Mouse (Mus musculus): ENCODE results near the gene Adam1a. TPM values are rescaled to one million over a fixed set of nuclear protein-coding genes. Genes with fewer than 3 reads are reported as not detected.

The Adam1a gene
- total and polyA plus RNA-seq, 3 experiments: 1.0 to 1.9 TPM; not detected in 1

DNA sequence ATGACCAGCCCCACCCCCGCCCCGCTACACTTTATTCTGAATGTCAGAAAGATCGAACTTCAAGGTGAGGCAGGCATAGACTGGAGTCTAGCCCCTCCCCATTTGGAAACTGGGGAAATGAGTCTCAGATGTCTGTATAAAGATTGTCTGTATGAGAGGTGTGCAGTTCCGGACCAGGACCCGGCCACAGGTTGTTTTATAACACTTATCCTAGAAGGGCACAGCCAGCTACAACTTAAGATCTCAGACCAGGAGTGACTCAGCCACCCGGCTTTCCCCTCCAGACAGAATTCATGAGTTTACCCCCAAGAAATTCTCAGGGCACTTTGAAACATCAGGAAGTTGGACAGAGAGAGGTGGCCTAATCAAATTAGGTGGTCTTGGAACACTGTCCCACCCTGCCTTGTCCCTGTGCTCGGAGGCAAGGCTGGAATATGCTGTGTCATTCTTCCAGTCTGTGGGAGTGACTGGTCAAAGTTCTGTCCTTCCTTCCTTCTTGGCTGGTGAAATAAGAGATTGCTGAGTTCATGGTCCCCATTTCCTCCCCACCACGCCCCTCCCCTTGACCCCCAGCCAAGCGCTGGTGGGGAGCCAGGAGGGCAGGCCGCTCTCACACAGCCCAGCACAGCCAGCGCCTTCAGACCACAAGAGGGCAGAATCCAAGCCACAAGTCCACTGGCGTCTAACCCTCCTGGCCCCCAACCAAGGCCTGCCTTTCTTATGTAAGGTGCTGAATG is 38.7 kb upstream of the Adam1a start:
- peak overlapping the region; percentile 86 for H3K27ac ChIP-seq (ENCODE audit: control insufficient read depth, low read depth, low read length)
- no peaks in the 10 kb centered on the region for H3K27me3 ChIP-seq (ENCODE audit: control insufficient read depth in 1 of 2, insufficient read depth in 2 of 2, low read length in 2 of 2)
- no peak for TF ChIP-seq MXI1 (IDR thresholded peaks at IDR 0.05; ENCODE audit: low read depth, low read length)
- no peak for TF ChIP-seq MYC (IDR thresholded peaks at IDR 0.05; ENCODE audit: low read depth, low read length)
- TF ChIP-seq ELF1 (IDR thresholded peaks at IDR 0.05; ENCODE audit: low read depth, low read length): no peak; the same call in 1 of the 2 replicates
- peak; percentile 47; the same call in 1 of the 2 replicates for TF ChIP-seq NELFE (IDR thresholded peaks at IDR 0.05; ENCODE audit: low read depth, low read length)
- peak; percentile 12; the same call in 1 of the 2 replicates for TF ChIP-seq RAD21 (IDR thresholded peaks at IDR 0.05; ENCODE audit: low read depth, low read length)
- TF ChIP-seq USF1 (IDR thresholded peaks at IDR 0.05; ENCODE audit: low read depth, low read length): no peak
- no peak for TF ChIP-seq MAX (IDR thresholded peaks at IDR 0.05; ENCODE audit: low read length)
- TF ChIP-seq TBP (IDR thresholded peaks at IDR 0.05; ENCODE audit: low read depth, low read length): 0 out of 2 replicates have a peak, but pooled peaks have one; percentile 13
- TF ChIP-seq ZMIZ1 (IDR thresholded peaks at IDR 0.05; ENCODE audit: low read depth, low read length): no peak
- 0 out of 2 replicates have a peak, but pooled peaks have one; percentile 42 for TF ChIP-seq SIN3A (IDR thresholded peaks at IDR 0.05; ENCODE audit: low read length)
- no peak for TF ChIP-seq ZC3H11A (IDR thresholded peaks at IDR 0.05; ENCODE audit: low read depth, low read length)
- peak; percentile 21 for TF ChIP-seq ETS1 (IDR thresholded peaks at IDR 0.05; ENCODE audit: low read depth, low read length)
- TF ChIP-seq CTCF (IDR thresholded peaks at IDR 0.05 in 2 of 3, conservative IDR thresholded peaks at IDR 0.05 in 1 of 3; ENCODE audit: control insufficient read depth in 1 of 3, insufficient read depth in 1 of 3, low read depth in 2 of 3, low read length in 3 of 3, poor library complexity in 1 of 3, severe bottlenecking in 1 of 3): peak in 2 of 3 experiments; percentile 68; a peak in 4 of 6 replicates
- TF ChIP-seq MYB (IDR thresholded peaks at IDR 0.05; ENCODE audit: low read depth, low read length): no peak
- TF ChIP-seq GABPA (IDR thresholded peaks at IDR 0.05; ENCODE audit: low read depth, low read length): peak; percentile 69
- 0 out of 2 replicates have a peak, but pooled peaks have one; percentile 40 for TF ChIP-seq MAFK (IDR thresholded peaks at IDR 0.05; ENCODE audit: borderline replicate concordance, low read depth, low read length)
- peak; percentile 59 for TF ChIP-seq SMC3 (IDR thresholded peaks at IDR 0.05; ENCODE audit: low read depth, low read length)
- peak; percentile 72; the same call in 1 of the 2 replicates for TF ChIP-seq MAZ (IDR thresholded peaks at IDR 0.05; ENCODE audit: low read depth, low read length)
- no peak for TF ChIP-seq USF2 (IDR thresholded peaks at IDR 0.05; ENCODE audit: borderline replicate concordance in 1 of 2, insufficient read depth in 1 of 2, low read depth in 1 of 2, low read length in 2 of 2)
- no peak; a peak in 1 of 4 replicates for TF ChIP-seq POLR2A (IDR thresholded peaks at IDR 0.05; ENCODE audit: control insufficient read depth in 1 of 2, insufficient read depth in 1 of 2, low read depth in 1 of 2, low read length in 2 of 2, poor library complexity in 1 of 2)
- TF ChIP-seq CHD2 (IDR thresholded peaks at IDR 0.05; ENCODE audit: low read length): no peak
- TF ChIP-seq UBTF (IDR thresholded peaks at IDR 0.05; ENCODE audit: borderline replicate concordance, insufficient read depth, low read depth, low read length): no peak
- no peak for TF ChIP-seq POLR2AphosphoS5 (IDR thresholded peaks at IDR 0.05; ENCODE audit: borderline replicate concordance, low read depth, low read length)
- no peak for TF ChIP-seq KAT2A (conservative IDR thresholded peaks at IDR 0.05; ENCODE audit: low read depth, low read length)
- peak; percentile 46 to 60; a peak in 3 of 4 replicates for TF ChIP-seq EP300 (IDR thresholded peaks at IDR 0.05; ENCODE audit: low read depth in 1 of 2, low read length in 2 of 2)
- TF ChIP-seq CHD1 (IDR thresholded peaks at IDR 0.05; ENCODE audit: low read depth, low read length): no peak
- TF ChIP-seq TCF12 (IDR thresholded peaks at IDR 0.05; ENCODE audit: low read depth, low read length): peak; percentile 53; the same call in 1 of the 2 replicates
- peak overlapping the region in 1 of 2 experiments; percentile 9; a peak in 1 of 4 replicates for H3K4me3 ChIP-seq (ENCODE audit: control insufficient read depth in 1 of 2, insufficient read depth in 1 of 2, low read depth in 2 of 2, low read length in 2 of 2)
- peak overlapping the region; percentile 53 for H3K9ac ChIP-seq (ENCODE audit: control insufficient read depth, low read depth, low read length, poor library complexity, severe bottlenecking)
- H3K79me2 ChIP-seq (ENCODE audit: control insufficient read depth, insufficient read depth, low read length, poor library complexity): peaks cover 7% of the 10 kb centered on the region; the same call in 1 of the 2 replicates
- peaks cover 20 to 26% of the 10 kb centered on the region in 2 experiments for H3K4me1 ChIP-seq (ENCODE audit: control insufficient read depth in 1 of 2, insufficient read depth in 2 of 2, low read length in 2 of 2)
- H3K36me3 ChIP-seq (ENCODE audit: control insufficient read depth in 1 of 2, insufficient read depth in 2 of 2, low read length in 2 of 2): peaks cover 0 to 30% of the 10 kb centered on the region in 2 experiments
- H3K9me3 ChIP-seq (replicated peaks; ENCODE audit: insufficient read depth, low read length): no peaks in the 10 kb centered on the region
- peak; percentile 84 for DNase-seq (ENCODE audit: low read depth, low spot score)

All from MEL (cell line).